Mouse (Mus musculus) C2C12 (cell line): ENCODE measurements at regions not wholly inside any gene's neighbourhood (a gene's known extent, or its start where the extent isn't known, plus 50 kb on each side); places are given as distances from the start of the nearest gene placed in this dataset.

Experiments used
- CEBPB ChIP-seq: IDR thresholded peaks from one replicate; pipeline ENCODE4 v1.6.1; 2011; ENCODE audit warnings: low read depth, mild to moderate bottlenecking, control low read depth, moderate library complexity
- CTCF ChIP-seq: IDR thresholded peaks from one replicate; pipeline ENCODE4 v1.5.1; 2011; ENCODE audit not compliant: control insufficient read depth, insufficient read depth, insufficient read length
- MAX ChIP-seq: IDR thresholded peaks from one replicate; pipeline ENCODE4 v1.6.1; 2011; ENCODE audit warnings: mild to moderate bottlenecking, control low read depth
- MYOD1 ChIP-seq: IDR thresholded peaks from one replicate; pipeline ENCODE4 v1.6.1; 2011; ENCODE audit warnings: low read depth; ENCODE audit not compliant: control insufficient read depth, insufficient read length
- USF1 ChIP-seq: IDR thresholded peaks from one replicate; pipeline ENCODE4 v1.6.1; 2011; ENCODE audit warnings: low read depth, mild to moderate bottlenecking, control low read depth, moderate library complexity

GRCm38 (mm10) chr15:31911978-31912377, 265.1 kb upstream of the Tas2r119 start:
- TF ChIP-seq MYOD1 (no peak), CTCF (no peak), CEBPB (no peak), USF1 (no peak), MAX (no peak)
